Mouse (Mus musculus) forebrain, embryonic 10.5 days (tissue): Measurements from ENCODE around the gene Bhlhe41. TPM values are rescaled to one million over a fixed set of nuclear protein-coding genes. Genes with fewer than 3 reads are reported as not detected.

Experiments
- DNase-seq: peaks from one replicate; pipeline ENCODE4 v3.0.0-alpha.2; 2017; ENCODE audit warnings: low spot score; ENCODE audit errors: extremely low spot score
- H3K27ac ChIP-seq: fragments of 300-500 bp; sonication (generic); 2 replicates; pipeline ENCODE4 v1.5.1; 2016; ENCODE audit warnings: mild to moderate bottlenecking
- H3K27me3 ChIP-seq: fragments of 300-500 bp; sonication (generic); 2 replicates; pipeline ENCODE4 v1.6.1; 2016; ENCODE audit warnings: mild to moderate bottlenecking; ENCODE audit not compliant: poor library complexity, severe bottlenecking
- H3K36me3 ChIP-seq: fragments of 300-500 bp; sonication (generic); replicated peaks from 2 replicates; pipeline ENCODE4 v1.6.1; 2016; ENCODE audit warnings: mild to moderate bottlenecking, moderate library complexity
- H3K4me1 ChIP-seq: fragments of 300-500 bp; sonication (generic); 2 replicates; pipeline ENCODE4 v1.6.1; 2016
- H3K4me3 ChIP-seq: fragments of 300-500 bp; sonication (generic); 2 replicates; pipeline ENCODE4 v1.5.1; 2016; ENCODE audit warnings: mild to moderate bottlenecking, moderate library complexity
- H3K9me3 ChIP-seq: fragments of 300-500 bp; sonication (generic); 2 replicates; pipeline ENCODE4 v1.6.1; 2016; ENCODE audit warnings: mild to moderate bottlenecking, moderate library complexity
- WGBS: fragments of 180-500 bp; shearing (Covaris S2); methylation state at CpG from one replicate; pipeline ENCODE4 v1.1.7; 2016; 5-methylcytosine and 5-hydroxymethylcytosine counted together
- polyA plus RNA-seq: library from polyadenylated mRNA; unstranded; fragments of >200 nt; fragmentation: Nextera tagmentation; extraction: Ambion mirVana; gene quantifications from 2 replicates; pipeline ENCODE4 v1.2.1, GENCODE M21; 2016

Bhlhe41 gene
- polyA plus RNA-seq: 1.6 and 2.1 TPM in 2 replicates

DNA sequence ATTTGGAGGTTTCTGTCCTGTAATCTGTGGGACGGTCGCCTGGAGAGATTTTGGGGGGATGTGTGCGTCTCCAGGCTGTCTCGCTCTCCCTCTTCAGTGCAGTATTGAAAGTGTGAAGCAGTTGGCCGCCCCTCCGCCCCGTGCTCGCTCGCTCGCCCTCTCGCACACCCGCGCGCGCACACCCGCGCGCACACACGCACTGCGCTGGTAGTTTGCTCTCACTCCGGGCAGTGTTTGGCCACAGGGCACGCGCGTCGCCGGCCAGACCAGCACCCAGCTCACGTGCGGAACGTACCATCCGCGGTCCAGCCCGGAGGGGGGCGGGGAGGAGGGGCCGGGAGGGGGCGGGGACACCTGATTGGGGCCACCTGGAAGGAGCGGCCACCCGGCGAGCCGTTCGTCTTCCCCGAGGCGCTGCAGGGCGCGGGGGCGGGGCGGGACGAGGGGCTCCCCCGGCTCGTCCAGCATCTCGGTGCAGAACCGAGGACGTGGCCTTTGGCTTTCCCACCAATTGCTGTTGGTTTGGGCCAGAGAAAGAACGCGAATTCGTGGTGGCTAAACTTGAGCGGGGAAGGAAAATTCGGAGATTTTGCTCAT, at the start of gene Bhlhe41:
Gene Bhlhe41, minus strand, starts transcription at position 270 of the 597 bp plus-strand sequence.
- H3K9me3 ChIP-seq: no peaks in the 10 kb centered on the region
- peak; percentile 73 for DNase-seq
- H3K27ac ChIP-seq: peak within 1 kb of the TSS; percentile 80
- H3K4me3 ChIP-seq: peak within 1 kb of the TSS; percentile 68
- peaks cover 91% of the 10 kb centered on the region for H3K27me3 ChIP-seq
- under 1% methylated on average over 56 of the region's 57 CpGs for WGBS
- H3K36me3 ChIP-seq: no peaks in the 10 kb centered on the region
- peaks cover 51% of the 10 kb centered on the region for H3K4me1 ChIP-seq

- H3K36me3 ChIP-seq: no peaks in the 10 kb centered on the region
- H3K27me3 ChIP-seq: 0 out of 2 replicates have a peak, but pooled peaks cover 6% of the 10 kb centered on the region
- no peaks in the 10 kb centered on the region for H3K9me3 ChIP-seq
- no peak overlapping the region for H3K27ac ChIP-seq
- no peak for DNase-seq
- H3K4me1 ChIP-seq: peaks cover 25% of the 10 kb centered on the region
- H3K4me3 ChIP-seq: no peak overlapping the region
These were observed 46.9 kb upstream of the Bhlhe41 start for GRCm38 (mm10) chr6:145912232-145912631.

DNA sequence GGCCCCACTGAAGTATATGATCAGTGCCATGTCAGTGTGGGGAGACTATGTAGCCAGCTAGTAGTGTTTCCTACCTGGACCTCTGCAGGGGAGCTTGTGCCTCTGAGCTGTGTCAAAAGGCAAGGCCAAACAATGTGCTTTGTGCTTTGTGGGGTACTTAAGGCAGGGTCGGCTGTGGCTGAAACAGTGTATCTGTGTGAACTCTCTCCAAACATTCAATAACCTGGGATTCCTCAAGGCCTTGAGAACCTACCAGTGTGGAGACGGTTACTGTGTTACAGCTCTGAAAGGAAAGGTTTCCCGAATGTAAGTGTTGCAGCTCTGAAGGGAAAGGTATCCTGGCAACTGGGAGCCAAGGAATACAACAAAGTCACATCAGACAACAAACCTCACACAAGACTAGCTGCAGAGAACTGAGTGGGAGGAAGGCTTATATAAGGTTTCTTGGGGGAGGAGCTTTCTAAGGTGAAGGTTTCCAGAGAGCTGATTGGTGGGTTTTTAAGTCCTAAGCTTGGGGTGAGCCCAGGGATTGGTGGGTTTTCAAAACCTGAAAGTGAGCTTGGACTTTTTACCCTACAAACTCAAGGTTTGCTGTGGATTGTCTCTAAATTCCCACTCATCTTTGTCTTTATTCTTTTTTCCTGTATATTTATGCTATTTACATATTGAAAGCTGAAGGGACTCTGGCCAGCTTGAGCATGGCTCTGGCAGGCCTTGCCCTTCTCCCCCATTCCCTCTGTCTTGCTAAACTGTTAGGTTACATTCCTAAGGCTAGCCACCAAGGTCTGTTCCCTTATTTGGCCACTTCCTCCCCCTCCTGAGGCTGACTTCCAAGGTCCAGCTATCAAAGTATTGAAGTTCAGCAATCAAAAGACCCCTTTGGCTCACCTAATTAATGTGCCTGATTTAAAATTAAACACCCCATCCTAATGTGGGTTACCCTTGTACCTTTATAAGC, 45.4 kb upstream of the Bhlhe41 start:
- DNase-seq: no peak
- H3K4me1 ChIP-seq: peaks cover 18% of the 10 kb centered on the region
- H3K4me3 ChIP-seq: no peak overlapping the region
- 0 out of 2 replicates have a peak, but pooled peaks cover 6% of the 10 kb centered on the region for H3K27me3 ChIP-seq
- H3K27ac ChIP-seq: no peak overlapping the region
- H3K9me3 ChIP-seq: no peaks in the 10 kb centered on the region
- 71% methylated on average over 3 of the region's 3 CpGs for WGBS
- no peaks in the 10 kb centered on the region for H3K36me3 ChIP-seq

DNA sequence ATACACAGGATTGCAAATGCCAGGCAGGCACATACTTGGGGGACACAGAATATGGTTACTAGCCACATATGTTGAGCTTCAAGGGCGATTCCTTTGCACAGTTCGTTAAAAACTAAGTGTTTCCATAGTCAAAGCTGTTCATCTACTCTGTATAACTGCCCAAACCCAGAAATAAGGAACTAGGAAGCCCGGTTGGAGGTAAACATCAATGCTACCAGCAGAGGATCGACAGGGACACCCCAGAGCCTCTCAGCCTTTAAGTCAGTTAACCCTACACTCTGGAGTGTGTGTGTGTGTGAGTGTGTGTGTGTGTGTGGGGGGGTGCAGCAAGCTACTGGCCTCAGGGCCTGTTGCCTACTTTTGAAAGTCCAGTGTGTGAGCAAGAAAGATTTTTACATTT, 44.6 kb upstream of the Bhlhe41 start:
- H3K9me3 ChIP-seq: no peaks in the 10 kb centered on the region
- WGBS: 83% methylated on average over 4 of the region's 4 CpGs

GRCm38 (mm10) chr6:145906096-145906890, 40.9 kb upstream of the Bhlhe41 start:
- Histone ChIP-seq H3K36me3 (no peaks in the 10 kb centered on the region), H3K9me3 (no peaks in the 10 kb centered on the region), H3K4me3 (no peak overlapping the region), H3K27ac (no peak overlapping the region), H3K4me1 (peaks cover 8% of the 10 kb centered on the region), H3K27me3 (no peaks in the 10 kb centered on the region)
- 71% methylated on average over 7 of the region's 7 CpGs for WGBS
- DNase-seq: no peak

More for the DNA sequence above, 44.6 kb upstream of the Bhlhe41 start:
- 0 out of 2 replicates have a peak, but pooled peaks cover 2% of the 10 kb centered on the region for H3K27me3 ChIP-seq
- H3K4me1 ChIP-seq: peaks cover 15% of the 10 kb centered on the region
- no peaks in the 10 kb centered on the region for H3K36me3 ChIP-seq
- no peak for DNase-seq
- H3K4me3 ChIP-seq: no peak overlapping the region
- H3K27ac ChIP-seq: no peak overlapping the region

DNA sequence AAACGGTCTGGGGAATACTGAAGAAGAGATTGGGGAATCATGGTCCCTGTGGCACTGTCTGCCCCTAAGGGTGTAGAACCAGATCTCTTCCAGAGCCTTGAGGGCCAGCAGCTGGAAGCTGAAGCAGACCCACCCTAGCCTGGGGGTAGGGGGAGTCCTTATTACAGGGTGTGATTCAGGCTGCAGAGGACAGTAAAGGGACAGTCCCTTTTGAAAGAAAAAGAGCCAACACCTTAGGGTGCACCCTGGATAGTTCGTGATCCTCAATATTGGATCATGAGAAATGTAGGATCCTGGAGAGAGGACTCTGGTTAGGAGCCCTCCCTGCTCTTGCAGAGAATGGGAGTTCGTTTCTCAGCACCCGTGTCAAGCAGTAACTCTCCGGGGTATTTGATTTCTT, 39.3 kb upstream of the Bhlhe41 start:
- Histone ChIP-seq H3K4me1 (no peaks in the 10 kb centered on the region), H3K27ac (no peak overlapping the region), H3K27me3 (no peaks in the 10 kb centered on the region), H3K9me3 (no peaks in the 10 kb centered on the region), H3K4me3 (no peak overlapping the region), H3K36me3 (no peaks in the 10 kb centered on the region)
- 87% methylated on average over 5 of the region's 5 CpGs for WGBS
- no peak for DNase-seq

DNA sequence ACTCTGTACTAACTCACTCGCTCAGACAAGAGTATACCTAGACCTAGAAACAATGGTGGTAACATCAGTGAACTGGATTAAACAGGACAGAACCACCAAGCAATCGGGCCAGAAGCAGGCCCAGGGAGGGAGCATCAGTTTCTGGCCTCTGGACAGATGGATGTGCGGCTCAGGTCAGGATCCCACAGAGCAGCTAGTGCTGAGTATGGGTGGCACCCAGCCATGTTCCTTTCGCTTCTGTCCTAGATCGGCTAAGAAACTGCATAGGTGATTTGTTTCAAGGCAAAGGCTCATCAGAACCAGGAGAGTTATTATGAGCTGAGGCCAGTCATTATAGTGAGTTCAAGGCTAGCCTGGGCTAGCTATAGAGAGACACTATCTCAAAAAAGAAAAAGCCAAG, 38.8 kb upstream of the Bhlhe41 start:
- H3K36me3 ChIP-seq: no peaks in the 10 kb centered on the region
- DNase-seq: no peak
- H3K27me3 ChIP-seq: no peaks in the 10 kb centered on the region
- H3K9me3 ChIP-seq: no peaks in the 10 kb centered on the region
- no peaks in the 10 kb centered on the region for H3K4me1 ChIP-seq
- 95% methylated on average over 5 of the region's 5 CpGs for WGBS
- no peak overlapping the region for H3K4me3 ChIP-seq
- H3K27ac ChIP-seq: no peak overlapping the region

GRCm38 (mm10) chr6:145894669-145895342, 29.4 kb upstream of the Bhlhe41 start:
- H3K4me3 ChIP-seq: no peak overlapping the region
- H3K9me3 ChIP-seq: no peaks in the 10 kb centered on the region
- no peaks in the 10 kb centered on the region for H3K36me3 ChIP-seq
- H3K27ac ChIP-seq: no peak overlapping the region
- no peak for DNase-seq
- no peaks in the 10 kb centered on the region for H3K27me3 ChIP-seq
- 0 out of 2 replicates have a peak, but pooled peaks cover 6% of the 10 kb centered on the region for H3K4me1 ChIP-seq
- WGBS: 74% methylated on average over 8 of the region's 8 CpGs

GRCm38 (mm10) chr6:145893366-145894021, 28.1 kb upstream of the Bhlhe41 start:
- no peak for DNase-seq
- Histone ChIP-seq H3K4me3 (no peak overlapping the region), H3K9me3 (no peaks in the 10 kb centered on the region), H3K27ac (no peak overlapping the region), H3K36me3 (no peaks in the 10 kb centered on the region), H3K27me3 (no peaks in the 10 kb centered on the region), H3K4me1 (0 out of 2 replicates have a peak, but pooled peaks cover 6% of the 10 kb centered on the region)
- WGBS: 88% methylated on average over 13 of the region's 13 CpGs

DNA sequence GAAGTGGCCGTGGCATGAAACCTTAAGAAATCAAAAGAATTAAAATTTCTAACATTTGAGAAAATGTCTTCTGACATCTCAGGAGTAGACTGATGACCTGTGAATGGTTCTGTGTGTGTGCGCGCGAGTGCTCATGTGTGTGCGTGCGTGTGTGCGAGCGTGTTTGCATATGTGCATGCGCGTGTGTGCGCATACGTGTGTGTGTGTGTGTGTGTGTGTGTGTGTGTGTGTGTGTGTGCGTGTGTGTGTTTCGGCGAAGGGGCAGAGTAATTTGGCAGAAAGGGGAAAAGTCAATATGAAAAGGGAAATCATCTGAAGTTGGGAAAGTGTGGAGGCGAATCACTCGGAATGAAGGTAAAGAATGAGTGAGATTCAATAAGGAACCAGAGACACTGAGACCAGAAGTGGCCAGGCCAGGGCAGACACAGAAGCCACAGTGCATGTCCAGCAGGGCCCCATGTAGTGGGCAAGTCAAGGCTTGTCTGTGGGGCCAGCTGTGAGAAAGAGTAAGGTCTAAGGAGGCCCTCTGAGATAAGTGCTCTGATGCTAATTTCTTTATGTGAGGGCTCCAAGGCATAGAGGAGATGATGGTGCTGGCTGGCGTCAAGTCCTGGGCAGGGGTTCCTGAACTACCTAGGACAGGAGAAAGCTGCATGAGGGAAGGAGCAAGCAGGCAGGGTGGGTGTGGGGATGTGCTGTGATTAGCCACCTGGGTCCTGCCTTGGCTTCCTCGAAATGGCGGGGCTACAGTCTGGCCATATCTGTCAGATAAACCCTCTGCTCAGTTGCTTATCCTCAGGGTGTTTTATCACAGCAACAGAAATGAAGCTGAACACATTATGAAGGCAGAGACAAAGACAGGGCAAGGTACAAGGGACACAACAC, 27.3 kb upstream of the Bhlhe41 start:
- DNase-seq: no peak
- WGBS: 93% methylated on average over 20 of the region's 20 CpGs
- Histone ChIP-seq H3K4me3 (no peak overlapping the region), H3K9me3 (no peaks in the 10 kb centered on the region), H3K4me1 (0 out of 2 replicates have a peak, but pooled peaks cover 6% of the 10 kb centered on the region), H3K36me3 (no peaks in the 10 kb centered on the region), H3K27me3 (no peaks in the 10 kb centered on the region), H3K27ac (no peak overlapping the region)

DNA sequence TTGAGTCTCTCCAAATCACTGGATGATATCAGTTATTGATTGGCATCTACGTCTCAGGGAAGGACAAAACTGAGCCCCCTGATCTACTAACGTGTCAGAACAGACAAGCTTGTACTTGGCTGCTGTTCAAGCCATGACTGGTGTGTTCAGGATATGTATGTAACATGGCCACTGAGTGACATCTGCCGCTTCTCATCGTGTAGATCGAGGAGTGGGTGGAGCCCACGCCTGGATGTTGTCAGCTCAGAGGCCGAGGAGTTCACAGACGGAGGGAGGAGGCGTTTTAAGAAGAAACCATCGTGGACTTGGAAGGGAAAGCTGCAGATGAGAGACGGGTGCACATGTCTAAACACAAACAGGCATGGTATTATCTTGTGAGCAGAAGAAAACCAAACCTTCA, 26.6 kb upstream of the Bhlhe41 start:
- WGBS: 92% methylated on average over 11 of the region's 11 CpGs
- H3K36me3 ChIP-seq: no peaks in the 10 kb centered on the region
- no peak for DNase-seq
- H3K9me3 ChIP-seq: no peaks in the 10 kb centered on the region
- H3K4me1 ChIP-seq: 0 out of 2 replicates have a peak, but pooled peaks cover 6% of the 10 kb centered on the region
- no peaks in the 10 kb centered on the region for H3K27me3 ChIP-seq
- H3K4me3 ChIP-seq: no peak overlapping the region
- H3K27ac ChIP-seq: no peak overlapping the region
